Mouse (Mus musculus) frontal cortex, adult 2 months (tissue): ENCODE data around the gene Chrna9. TPM values are rescaled to one million over a fixed set of nuclear protein-coding genes. Genes with fewer than 3 reads are reported as not detected.

Experiments used
- DNase-seq, 2 experiments: peaks; one replicate each; pipeline ENCODE4 v3.0.0; 2022; ENCODE audit warnings: low spot score in 1 of 2; ENCODE audit errors: extremely low spot score in 1 of 2
- polyA plus RNA-seq: library from polyadenylated mRNA; depleted of rRNA; stranded (reverse); fragments of >200 nt; gene quantifications from 2 replicates; pipeline ENCODE4 v1.2.3, GENCODE M21; 2012; rRNA removed

Gene Chrna9
- polyA plus RNA-seq = not detected in 2 replicates

DNA sequence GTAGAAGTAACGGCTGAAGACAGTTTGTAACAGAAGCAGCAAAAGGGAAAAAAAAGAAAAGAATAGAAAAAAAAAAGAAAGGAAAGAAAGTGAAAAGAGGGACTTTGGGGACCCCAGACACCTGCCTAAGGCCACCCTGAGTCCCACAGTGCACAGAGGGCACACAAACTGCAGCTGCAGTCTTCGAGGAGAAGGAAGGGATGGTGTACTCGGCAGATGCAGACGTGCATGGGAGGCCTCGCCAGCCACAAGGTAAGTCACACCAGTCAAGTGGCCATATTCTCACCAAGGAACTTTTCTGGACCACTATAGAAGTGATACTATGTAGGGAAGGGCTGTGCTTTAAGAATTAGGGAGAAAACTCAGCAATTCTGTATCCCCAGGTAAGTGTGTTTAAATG lies at the start of gene Chrna9:
Gene Chrna9 (plus strand): TSS at position 139 of the 400 bp plus-strand sequence.
- no peak for DNase-seq

DNA sequence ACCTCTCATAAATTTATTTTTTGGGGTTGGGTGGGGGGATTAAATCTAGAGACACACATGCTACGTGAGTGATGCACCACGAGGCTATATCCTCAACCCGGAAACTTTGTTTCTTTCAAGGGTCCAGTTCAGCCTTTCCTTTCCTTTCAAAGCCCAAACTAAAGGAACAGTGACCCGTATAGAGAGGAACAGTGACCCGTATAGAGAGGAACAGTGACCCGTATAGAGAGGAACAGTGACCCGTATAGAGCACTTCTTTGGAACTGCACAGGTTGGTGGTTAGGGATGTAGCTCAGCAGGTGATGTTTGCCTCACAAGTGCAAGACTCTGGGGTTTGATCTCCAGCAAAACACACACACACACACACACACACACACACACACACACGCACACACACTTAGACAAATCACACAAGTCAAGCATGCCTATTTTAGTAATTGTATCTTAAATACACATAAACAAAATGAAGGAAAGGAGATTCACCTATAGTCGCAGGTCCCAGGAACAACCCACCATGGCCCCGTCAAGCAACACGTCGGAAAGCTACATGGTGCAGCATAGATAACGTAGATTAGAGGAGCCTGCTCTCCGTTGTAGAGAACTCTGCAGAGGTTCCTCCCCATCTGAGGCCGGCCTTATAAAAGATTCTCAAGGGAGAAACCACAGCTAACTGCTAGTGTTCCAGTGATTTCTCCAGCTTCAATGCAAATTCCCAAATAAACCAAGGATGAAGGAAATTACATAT lies 48.9 kb upstream of the Chrna9 start:
- DNase-seq = no peak

DNA sequence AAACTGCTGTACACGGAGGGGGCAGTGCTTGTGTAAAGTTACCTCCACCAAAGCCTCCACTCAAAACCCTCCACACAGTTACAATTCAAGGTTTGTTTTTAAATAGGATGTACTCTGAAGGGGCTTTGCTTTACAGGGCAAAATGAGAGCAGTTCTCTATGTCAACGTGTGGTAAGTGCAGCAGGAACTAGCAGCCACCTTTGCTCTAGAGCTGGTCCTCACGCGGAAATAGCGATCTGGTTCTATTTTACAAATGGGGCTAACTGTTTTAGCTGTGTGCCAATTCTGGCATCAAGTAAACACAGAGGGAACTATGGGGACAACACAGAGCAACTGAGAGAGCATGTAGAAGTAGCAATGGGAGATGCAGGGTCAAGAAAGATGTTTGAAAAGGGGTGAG lies 46.6 kb upstream of the Chrna9 start:
- DNase-seq = no peak

DNA sequence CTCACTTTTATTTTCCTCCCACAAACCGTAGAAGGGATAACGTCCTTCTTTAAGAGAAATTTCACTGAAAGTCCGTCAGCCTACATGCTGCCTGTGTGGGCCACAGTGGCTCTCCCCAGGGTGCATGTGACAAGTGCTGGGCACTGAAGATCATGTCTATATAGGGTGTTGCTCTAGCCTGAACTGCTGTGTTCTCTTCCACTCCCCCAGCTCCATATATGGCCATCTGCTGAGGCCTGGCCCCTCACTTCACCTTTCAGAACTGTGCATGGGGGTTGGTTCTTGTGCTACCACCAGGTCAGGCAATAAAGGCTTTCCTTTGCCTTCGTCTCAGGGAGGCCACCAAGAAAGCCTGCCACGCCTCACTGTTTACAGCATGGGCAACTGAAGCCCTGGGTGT lies 45.7 kb upstream of the Chrna9 start:
- no peak for DNase-seq

DNA sequence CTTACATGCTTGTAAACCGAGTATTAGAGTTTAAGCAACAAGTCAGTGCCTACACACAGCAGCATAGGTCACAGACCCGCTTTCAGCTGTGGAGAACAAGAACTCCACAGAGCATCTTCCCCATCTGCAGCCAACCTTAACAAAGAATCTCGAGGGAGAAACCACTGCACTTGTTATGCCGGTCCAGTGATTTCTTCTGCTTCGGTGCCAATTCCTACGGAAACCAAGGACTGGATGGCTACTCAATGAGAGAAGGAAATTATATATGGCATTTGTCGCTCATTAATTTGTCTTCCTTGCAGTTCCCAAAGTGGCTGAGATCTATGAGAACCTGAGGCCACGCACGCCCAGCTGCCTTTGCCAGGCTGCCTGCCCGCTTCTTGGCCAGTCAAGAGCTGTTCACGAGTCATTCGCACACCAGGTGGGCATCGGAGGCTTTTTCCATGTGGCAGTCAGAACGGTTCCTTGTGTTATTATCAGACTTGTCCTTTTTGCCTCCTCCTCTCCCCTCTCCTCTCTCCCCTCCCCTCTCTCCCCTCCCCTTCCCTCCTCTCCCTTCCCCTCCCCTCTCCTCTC lies 43.4 kb upstream of the Chrna9 start:
- DNase-seq = no peak

DNA sequence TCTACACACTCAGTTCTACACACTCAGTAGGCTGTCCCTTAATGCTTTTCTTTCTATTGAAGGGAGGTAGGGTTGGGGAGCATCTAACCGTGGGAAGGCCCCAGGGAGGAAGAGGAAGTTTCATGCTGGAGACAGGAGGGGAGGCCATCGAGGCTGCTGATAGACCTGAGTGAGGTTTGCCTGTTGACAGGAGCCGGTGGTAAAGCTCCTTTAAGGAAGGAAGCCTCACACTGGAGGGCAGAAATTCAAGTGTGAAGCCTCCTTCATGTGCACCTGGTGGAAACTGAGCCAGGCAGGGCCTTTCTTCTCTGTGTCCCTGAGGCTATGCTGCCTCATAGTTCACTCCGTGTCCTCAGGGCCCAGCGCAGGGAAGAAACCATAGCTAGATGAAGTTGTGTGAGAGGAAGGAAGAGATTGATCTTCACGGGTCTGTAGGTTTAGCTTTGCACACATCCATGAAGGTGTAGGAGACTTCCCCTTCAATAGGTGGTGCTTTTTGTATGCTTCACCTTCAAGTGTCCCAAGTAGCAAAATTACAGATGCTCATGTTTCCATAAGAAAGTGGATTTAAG lies 39.5 kb upstream of the Chrna9 start:
- no peak for DNase-seq

DNA sequence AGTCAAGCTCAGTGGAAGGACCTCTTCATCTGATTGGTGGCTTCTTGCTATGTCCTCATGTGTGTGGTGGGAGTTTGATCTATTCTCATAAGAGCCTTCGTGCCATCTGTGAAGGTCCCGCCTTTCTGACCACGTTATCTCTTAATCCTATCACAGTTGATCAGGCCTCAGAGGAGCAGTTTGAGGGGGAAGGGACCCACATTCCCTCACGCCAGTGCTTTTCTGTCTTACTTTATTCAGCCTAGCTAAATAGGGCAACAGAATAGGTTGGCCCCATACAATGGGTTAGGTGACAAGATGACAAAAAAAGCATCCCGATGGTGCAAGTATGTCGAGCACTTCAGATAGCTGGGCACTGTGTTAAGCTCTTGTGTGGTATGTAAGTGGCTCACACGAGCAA lies 39.0 kb upstream of the Chrna9 start:
- DNase-seq = no peak

DNA sequence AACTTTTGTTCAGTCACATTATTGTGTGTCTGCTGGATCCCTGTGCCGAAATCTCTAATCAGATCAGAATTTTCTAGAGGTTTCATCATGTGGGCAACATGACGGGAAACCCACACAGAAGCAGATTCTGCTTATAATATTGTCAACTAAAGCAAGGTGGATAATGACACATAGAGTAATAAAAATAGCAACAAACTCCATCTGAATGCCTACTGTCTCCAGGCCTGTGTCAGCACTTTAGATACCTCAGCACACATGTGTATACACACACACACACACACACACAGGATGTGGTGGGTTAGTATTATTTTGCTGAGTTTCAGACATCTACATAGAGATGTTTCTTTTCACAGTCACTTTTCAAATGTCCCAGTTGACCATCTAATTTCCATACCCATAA lies 37.0 kb upstream of the Chrna9 start:
- DNase-seq = no peak

DNA sequence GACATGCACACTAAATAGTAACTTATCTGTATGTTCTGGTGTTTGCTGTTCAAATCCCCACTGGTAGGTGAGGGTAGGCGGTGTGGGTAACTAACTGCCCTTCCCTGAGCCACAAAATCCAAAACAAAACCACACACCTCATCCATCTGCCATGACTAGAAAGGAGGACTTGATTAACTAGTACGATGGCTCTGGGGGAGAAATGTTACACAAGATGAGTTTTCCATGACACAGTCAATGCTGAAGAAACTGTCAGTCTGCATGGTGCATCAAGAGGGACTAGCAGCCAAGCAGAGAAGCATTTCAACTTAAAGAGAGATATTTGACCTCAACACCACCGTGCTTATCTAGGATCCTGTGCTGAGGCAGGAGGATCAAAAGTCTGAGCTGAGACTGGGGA lies 36.0 kb upstream of the Chrna9 start:
- no peak for DNase-seq

DNA sequence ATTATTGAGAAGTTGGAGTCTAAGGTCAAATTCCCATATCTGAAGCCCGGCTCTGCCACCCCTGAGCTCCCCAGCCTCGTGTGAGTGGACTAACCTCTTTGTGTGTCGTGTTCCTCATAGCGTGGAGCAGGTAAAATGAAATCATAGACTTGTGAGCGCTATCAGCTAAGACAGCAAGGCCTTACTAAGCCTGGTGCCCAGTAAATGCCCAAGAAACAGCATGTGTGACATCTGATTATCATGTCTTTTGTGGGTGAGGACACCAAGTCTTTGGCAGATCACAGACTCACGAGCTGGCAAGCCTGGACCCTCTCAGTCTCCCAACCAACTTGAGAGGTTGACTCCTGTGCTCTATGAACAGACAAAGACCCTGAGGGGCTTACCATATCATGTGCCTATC lies 34.6 kb upstream of the Chrna9 start:
- DNase-seq = no peak

DNA sequence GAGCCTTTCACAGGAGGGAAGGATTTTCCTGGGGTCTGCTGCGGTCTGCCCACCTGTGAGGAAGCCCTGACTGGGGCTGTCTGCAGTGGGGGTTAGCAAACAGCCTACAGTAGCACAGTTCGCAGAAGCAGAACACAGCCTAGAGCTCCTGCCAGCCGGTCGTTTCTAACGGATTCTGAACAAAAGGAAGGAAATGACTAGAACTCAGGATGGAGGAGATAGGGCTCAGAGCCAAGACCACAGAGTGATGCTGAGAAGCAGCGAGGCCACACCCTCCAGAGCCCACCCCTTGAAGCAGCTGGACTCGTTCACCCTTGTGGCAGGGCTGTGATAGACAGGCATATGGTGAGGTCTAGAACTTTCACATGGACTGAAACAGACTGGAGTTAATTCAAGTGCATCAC lies 33.9 kb upstream of the Chrna9 start:
- no peak for DNase-seq

DNA sequence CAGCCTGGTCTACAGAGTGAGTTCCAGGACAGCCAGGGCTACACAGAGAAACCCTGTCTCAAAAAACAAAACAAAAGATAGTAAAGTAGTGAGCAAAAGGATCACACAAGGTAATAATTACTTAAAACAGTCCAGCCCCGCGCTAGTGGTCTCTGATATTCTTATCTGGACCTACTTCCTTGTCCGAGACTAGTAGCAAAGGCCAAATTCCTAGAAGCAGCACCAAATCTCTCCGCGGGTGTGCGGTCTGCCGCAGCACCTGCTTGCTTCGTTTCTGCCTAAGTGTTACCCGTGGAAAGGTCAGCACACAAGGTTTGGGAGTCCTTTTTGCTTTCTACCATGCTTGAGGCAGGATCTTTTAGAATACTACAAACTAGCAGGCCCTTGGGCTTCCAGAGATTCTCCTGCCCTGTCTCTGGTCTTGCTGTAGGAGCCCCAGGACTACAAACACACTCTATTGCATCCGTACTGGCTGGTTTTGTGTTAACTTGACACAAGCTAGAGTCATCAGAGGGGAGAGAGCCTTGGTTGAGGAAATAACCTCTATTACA lies 32.8 kb upstream of the Chrna9 start:
- DNase-seq = no peak

DNA sequence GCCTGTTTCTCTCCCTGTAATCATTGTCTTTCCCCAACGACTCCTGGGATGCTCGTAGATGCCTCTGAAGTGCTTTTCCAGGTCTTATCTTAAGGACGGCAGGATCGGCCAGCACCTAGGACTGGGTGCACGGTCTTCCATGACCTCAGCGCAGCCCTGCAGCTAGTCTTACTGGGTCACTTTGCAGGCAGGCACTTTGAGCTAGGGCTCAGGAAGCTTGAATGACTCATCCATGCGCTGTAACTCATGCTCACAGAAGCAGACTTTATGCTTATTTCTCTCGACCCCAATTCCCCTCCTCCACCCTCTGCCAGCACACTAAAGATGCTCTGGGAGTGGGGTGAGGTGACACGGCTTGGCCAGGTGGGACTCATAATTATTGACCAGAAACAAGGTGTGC lies 31.9 kb upstream of the Chrna9 start:
- no peak for DNase-seq

DNA sequence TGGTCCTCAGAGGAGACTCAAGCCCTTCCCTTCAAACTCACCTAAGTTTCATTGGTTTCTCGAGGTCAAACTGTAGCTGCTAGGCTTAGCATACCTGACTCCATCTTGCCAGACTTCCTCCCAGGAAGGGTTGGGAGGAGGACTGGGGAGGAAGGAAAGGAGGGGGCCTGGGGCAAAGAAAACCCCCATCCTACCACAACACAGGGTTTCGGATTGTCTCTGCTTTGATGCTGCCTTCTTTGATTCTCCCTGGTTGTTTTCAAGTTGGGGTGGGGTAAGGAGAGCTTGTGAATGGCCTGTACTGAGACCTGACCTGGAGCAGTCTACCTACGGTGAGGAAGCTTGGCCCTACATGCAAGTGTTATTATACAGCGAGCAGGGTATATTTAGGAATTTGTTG lies 30.2 kb upstream of the Chrna9 start:
- no peak for DNase-seq

DNA sequence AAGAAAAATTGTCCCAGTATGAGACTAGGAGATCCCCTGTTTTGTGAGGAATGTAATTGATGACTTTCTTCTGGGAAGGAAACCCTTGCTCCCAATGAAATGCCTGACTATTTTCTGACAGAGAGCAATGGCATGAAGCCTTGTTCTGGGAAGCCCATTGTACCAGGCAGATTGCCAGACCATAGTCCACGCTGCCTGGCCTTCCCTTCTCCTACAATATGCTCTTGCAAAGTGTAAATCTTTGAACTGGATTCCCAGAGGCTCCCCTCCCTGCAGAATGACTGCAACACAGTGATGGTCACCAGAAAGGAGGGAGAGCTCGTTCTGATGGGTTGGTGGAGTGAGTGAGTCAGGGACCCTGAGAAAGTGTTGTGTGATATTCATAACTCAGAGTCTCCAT lies 26.0 kb upstream of the Chrna9 start:
- DNase-seq = no peak

DNA sequence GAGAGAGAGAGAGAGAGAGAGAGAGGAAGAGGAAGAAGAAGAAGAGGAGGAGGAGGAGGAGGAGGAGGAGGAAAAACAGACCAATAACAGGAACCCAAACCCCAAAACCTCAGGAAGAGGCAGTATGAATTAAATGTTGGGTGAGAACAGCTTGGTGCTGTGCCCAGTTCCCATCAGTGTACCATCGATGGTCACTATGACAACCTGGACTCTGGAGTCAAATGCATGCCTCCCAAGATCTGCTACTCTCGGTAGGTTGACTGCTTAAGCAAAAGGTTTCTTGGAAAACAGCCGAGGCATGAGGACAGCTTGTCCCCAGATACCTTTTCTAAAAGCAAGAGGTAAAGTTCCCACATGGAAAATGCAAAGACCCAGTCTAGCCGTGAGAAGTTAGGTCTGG lies 25.4 kb upstream of the Chrna9 start:
- DNase-seq = peak in 1 of 2 experiments; percentile 1

DNA sequence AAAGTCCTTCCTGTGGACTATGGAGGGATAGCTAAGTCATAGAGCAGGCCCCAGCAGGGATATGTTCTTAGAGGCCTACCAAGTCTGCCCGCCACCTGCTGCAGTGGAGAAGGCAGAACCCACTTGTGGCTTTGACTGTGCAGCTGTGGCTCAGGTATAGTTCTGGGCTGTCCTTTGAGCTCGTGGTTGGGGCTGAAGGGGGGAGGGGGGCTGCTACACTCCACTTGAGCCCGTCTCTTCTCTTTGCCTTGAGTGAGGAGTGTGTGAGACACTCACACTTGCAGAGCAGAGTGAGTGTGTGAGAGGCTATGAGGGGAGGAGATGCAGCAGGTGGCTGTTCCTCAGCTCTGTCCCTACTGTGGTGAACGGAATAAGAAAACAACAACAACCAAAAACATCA lies 24.3 kb upstream of the Chrna9 start:
- DNase-seq = no peak

DNA sequence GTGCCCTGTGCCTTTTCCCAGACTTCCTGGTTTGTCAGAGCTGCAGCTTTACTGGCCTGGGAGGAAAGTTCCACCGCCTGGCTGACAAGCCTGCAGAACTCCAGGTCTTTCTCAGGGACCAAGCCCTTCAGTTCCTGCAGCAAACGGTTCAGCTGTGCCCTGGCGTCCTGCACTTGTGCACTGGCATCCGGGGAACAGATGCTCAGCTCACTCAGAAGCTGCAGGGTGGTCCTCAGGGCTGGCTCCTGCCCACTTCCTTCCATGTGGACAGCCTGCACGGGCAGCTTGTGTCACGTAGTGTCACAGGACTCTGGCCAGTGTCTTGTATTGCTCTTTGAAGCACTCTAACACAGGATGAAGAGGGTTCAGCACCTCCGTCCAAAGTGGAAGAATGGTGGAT lies 23.0 kb upstream of the Chrna9 start:
- DNase-seq = no peak

DNA sequence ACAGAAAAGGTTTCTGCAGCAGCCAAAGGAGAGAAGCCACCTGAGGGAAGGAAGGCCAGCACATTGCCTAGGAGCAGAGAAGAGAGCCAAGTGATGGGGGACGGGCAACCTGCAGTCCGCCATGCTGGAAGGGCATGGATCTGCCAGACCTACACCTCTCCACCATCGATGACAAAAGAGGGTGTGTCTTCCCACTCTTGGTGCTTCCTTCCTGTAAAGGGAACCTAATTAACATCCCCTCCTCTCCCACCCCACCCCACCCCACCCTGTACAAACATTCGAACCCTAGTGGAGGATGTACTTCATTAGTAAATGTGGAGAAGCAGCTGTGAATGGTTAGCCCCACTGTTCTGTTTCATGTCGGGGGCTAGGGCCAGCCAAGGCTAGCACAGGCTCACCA lies 22.5 kb upstream of the Chrna9 start:
- no peak for DNase-seq

DNA sequence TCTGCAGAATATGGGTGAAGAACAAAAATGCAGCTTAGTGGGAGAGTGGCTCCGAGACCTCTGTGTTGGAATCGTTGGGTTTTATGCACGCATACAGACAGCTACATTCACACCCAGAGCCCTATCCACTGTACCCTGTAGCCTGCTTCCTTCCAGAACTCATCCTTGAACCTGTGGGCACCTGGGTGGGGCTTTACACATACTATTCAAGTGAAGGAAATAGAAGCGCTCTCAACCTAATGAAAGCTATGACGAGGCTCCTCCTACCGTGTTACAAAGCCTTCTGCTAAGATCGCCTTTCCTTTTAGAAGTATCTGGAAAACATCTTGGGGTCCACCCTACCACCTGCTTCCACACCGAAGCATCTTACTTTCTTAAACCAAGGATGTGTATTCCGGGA lies 21.6 kb upstream of the Chrna9 start:
- DNase-seq = no peak

DNA sequence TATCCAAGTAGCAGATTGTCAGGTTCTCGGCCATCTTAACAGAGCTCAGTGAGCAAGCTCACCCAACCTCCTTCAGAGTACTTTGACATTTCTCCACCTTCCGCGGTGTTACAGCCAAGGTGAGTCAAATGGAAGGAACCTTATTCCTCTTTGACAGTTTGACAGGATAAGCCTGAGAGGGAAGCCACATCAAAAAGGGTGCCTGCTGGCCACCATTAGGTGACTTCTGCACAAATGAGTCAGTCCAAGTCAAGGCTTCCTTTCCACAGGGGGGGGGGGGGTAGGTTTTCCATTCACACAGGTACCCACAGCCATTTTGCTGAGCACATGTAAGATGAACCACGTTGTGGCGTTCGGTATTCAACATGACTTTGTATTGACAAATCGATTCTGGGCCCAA lies 20.4 kb upstream of the Chrna9 start:
- no peak for DNase-seq

DNA sequence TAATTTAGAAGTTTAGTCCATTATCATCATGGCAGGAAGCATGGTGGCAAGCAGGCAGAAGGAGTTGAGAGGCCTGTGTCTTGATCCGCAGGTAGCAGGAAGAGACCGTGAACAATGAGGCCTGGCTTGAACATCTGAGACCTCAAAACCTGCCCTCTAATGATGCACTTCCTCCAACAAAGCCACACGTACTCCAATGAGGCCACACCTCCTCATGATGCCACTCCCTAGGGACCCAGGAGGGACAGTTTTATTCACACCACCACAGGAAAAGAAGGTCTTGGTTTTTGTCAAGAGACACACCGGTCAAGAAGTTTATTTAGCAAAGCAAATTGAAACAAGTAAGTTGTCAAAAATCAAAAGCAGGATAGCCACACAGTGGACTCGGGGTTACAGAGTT lies 17.8 kb upstream of the Chrna9 start:
- DNase-seq = no peak
